Mouse (Mus musculus) forebrain, embryonic 12.5 days (tissue): ENCODE results near the gene Schip1. TPM values are rescaled to one million over a fixed set of nuclear protein-coding genes. Genes with fewer than 3 reads are reported as not detected.

Experiments used
- ATAC-seq: fragments of 200-750 bp; cut with Nextera tagmentation; 2 replicates; pipeline ENCODE4 v1.8.0; 2017; ENCODE audit warnings: moderate TSS enrichment; ENCODE audit not compliant: low FRiP score
- H3K27ac ChIP-seq: fragments of 300-500 bp; sonication (generic); 2 replicates; pipeline ENCODE4 v1.5.1; 2016; ENCODE audit warnings: mild to moderate bottlenecking
- H3K27me3 ChIP-seq: fragments of 300-500 bp; sonication (generic); 2 replicates; pipeline ENCODE4 v1.6.1; 2016; ENCODE audit warnings: mild to moderate bottlenecking
- H3K36me3 ChIP-seq: fragments of 300-500 bp; sonication (generic); replicated peaks from 2 replicates; pipeline ENCODE4 v1.6.1; 2016; ENCODE audit warnings: mild to moderate bottlenecking
- H3K4me1 ChIP-seq: fragments of 300-500 bp; sonication (generic); 2 replicates; pipeline ENCODE4 v1.6.1; 2016
- H3K4me2 ChIP-seq: fragments of 300-500 bp; sonication (generic); 2 replicates; pipeline ENCODE4 v1.6.1; 2016; ENCODE audit warnings: mild to moderate bottlenecking, moderate library complexity
- H3K4me3 ChIP-seq: fragments of 300-500 bp; sonication (generic); replicated peaks from 2 replicates; pipeline ENCODE4 v1.5.1; 2016; ENCODE audit warnings: mild to moderate bottlenecking
- H3K9ac ChIP-seq: fragments of 300-500 bp; sonication (generic); 2 replicates; pipeline ENCODE4 v1.6.1; 2016; ENCODE audit warnings: mild to moderate bottlenecking
- H3K9me3 ChIP-seq: fragments of 300-500 bp; sonication (generic); 2 replicates; pipeline ENCODE4 v1.6.1; 2016
- whole genome bisulfite sequencing: fragments of 180-500 bp; shearing (Covaris S2); methylation state at CpG from one replicate; pipeline ENCODE4 v1.1.7; 2016; 5-methylcytosine and 5-hydroxymethylcytosine counted together
- polyA plus RNA-seq: library from polyadenylated mRNA; unstranded; fragments of >200 nt; fragmentation: Nextera tagmentation; extraction: Ambion mirVana; gene quantifications from 2 replicates; pipeline ENCODE4 v1.2.1, GENCODE M21; 2016

The Schip1 gene
- 88.1 and 99.2 TPM in 2 replicates for polyA plus RNA-seq

DNA sequence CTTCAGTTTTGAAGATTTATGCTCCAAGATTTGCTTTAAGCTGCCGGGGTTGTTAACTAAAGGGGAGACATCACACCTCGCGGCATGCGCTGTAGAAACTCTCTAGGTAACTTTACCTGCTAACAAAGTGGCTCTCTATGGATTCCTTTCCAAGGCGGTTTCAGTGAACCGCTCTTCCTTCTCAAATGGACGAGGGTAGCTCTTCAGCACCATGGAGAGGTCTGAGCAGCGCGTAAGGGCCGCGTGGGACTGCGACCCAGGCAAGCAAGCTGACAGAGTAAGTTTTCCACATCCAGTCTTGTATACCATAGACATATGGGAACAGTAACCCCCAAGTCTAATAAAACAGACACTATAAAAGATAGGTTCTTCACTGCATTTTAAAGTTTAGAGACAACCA, at the start of gene Schip1:
Gene Schip1 (plus strand): TSS at position 72 of the 400 bp plus-strand sequence.
- WGBS: 38% methylated on average over 12 of the region's 12 CpGs
- H3K4me1 ChIP-seq: no peaks in the 10 kb centered on the region
- 0 out of 2 replicates have a peak, but pooled peaks cover 7% of the 10 kb centered on the region for H3K27me3 ChIP-seq
- H3K9me3 ChIP-seq: no peaks in the 10 kb centered on the region
- H3K9ac ChIP-seq: no peak within 1 kb of the TSS
- no peak within 1 kb of the TSS for H3K4me3 ChIP-seq
- no peaks in the 10 kb centered on the region for H3K36me3 ChIP-seq
- no peak for ATAC-seq
- no peak within 1 kb of the TSS for H3K27ac ChIP-seq
- no peak within 1 kb of the TSS for H3K4me2 ChIP-seq

DNA sequence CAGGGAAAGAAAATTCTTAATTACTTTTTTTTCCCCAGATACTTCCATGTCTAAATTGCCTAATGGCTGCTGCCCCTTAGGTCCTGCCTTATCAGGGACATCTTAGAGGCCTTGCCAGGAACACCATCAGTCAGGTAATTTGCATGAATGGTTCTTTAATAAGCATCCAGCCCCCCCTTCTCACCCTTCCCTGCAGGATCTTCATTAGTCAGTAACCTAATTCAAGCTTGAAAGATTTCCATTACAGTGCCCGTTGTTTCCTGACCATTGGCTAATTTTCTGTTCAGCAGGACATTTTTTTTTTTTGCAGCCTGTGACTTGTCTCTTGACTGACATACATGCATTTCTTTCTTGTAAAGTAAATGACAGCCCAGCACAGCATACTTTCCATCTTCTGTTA, 48.8 kb upstream of the Schip1 start:
- no peaks in the 10 kb centered on the region for H3K27me3 ChIP-seq
- ATAC-seq: peak; percentile 60; the same call in 1 of the 2 replicates
- H3K9me3 ChIP-seq: no peaks in the 10 kb centered on the region
- WGBS: 20% methylated on average over 1 of the region's 1 CpGs
- no peaks in the 10 kb centered on the region for H3K36me3 ChIP-seq
- no peak overlapping the region for H3K4me2 ChIP-seq
- H3K4me3 ChIP-seq: no peak overlapping the region
- no peak overlapping the region for H3K27ac ChIP-seq
- H3K4me1 ChIP-seq: peaks cover 11% of the 10 kb centered on the region; the same call in 1 of the 2 replicates
- H3K9ac ChIP-seq: no peak overlapping the region

DNA sequence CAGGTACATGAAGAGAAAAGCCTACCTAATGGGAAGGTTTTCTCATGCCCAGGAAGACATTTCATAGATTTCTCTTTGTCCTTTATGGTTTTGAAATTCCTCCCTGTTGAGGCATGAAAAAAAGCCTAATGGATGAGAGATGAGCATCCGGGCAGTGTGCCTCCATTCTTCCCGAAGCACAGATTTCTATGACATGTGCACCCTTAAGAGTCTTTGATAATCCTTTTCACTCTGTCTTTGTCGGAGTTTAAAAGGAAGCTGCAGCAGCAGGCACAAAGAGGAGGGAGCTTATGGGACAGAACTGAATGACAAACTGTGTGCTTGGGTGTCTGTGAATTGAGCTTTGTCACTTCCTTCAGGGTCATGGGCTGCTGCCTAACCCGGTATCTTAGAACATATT, 45.2 kb upstream of the Schip1 start:
- Histone ChIP-seq H3K4me1 (peaks cover 11% of the 10 kb centered on the region; the same call in 1 of the 2 replicates), H3K9me3 (no peaks in the 10 kb centered on the region), H3K36me3 (no peaks in the 10 kb centered on the region), H3K9ac (no peak overlapping the region), H3K4me2 (no peak overlapping the region), H3K4me3 (no peak overlapping the region), H3K27me3 (no peaks in the 10 kb centered on the region), H3K27ac (no peak overlapping the region)
- ATAC-seq: no peak
- 19% methylated on average over 4 of the region's 4 CpGs for WGBS

DNA sequence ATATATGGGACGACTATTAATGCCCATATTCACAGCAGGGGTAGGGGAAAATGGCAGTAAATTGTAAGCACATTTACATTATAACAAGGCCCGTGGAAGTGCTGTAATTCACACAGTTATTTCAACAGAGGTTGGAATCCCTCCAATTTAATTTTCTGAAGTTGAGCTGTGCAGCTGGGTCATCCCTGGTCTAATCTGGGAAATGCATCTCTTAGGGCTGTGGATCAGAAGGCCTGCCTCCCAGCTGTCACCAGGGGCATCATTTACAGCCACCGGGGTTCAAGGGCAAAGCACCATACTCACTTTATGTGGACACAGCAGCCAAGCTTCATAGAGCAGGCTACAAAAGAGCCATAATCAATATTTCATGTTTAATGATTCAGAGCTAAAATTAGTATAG, 28.5 kb upstream of the Schip1 start:
- Histone ChIP-seq H3K27ac (no peak overlapping the region), H3K27me3 (no peaks in the 10 kb centered on the region), H3K9me3 (no peaks in the 10 kb centered on the region), H3K36me3 (no peaks in the 10 kb centered on the region), H3K4me1 (no peaks in the 10 kb centered on the region), H3K4me2 (no peak overlapping the region), H3K4me3 (no peak overlapping the region), H3K9ac (no peak overlapping the region)
- WGBS: 56% methylated on average over 3 of the region's 3 CpGs
- peak; percentile 64 for ATAC-seq

DNA sequence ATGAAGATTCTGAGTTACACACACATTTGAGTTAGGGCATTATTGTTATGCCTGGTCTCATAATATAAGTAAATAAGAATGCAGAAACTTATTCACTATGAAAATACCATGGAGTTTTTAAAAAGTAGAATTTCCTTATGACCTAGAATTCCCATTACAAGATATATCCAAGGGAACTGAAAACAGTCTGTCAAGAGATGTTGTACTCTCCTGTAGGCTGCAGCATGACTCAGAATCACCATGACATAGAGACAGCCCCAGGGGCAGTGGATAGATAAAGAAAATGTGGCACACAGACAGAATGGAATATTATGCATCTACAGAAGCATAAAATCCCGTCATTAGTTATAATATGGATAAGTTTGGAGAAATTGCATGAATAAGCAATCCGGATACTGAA, 21.7 kb upstream of the Schip1 start:
- no peak for ATAC-seq
- no peak overlapping the region for H3K27ac ChIP-seq
- H3K27me3 ChIP-seq: 0 out of 2 replicates have a peak, but pooled peaks cover 5% of the 10 kb centered on the region
- no peak overlapping the region for H3K4me2 ChIP-seq
- no peak overlapping the region for H3K9ac ChIP-seq
- 89% methylated on average over 2 of the region's 2 CpGs for WGBS
- no peak overlapping the region for H3K4me3 ChIP-seq
- H3K4me1 ChIP-seq: no peaks in the 10 kb centered on the region
- no peaks in the 10 kb centered on the region for H3K9me3 ChIP-seq
- H3K36me3 ChIP-seq: no peaks in the 10 kb centered on the region

DNA sequence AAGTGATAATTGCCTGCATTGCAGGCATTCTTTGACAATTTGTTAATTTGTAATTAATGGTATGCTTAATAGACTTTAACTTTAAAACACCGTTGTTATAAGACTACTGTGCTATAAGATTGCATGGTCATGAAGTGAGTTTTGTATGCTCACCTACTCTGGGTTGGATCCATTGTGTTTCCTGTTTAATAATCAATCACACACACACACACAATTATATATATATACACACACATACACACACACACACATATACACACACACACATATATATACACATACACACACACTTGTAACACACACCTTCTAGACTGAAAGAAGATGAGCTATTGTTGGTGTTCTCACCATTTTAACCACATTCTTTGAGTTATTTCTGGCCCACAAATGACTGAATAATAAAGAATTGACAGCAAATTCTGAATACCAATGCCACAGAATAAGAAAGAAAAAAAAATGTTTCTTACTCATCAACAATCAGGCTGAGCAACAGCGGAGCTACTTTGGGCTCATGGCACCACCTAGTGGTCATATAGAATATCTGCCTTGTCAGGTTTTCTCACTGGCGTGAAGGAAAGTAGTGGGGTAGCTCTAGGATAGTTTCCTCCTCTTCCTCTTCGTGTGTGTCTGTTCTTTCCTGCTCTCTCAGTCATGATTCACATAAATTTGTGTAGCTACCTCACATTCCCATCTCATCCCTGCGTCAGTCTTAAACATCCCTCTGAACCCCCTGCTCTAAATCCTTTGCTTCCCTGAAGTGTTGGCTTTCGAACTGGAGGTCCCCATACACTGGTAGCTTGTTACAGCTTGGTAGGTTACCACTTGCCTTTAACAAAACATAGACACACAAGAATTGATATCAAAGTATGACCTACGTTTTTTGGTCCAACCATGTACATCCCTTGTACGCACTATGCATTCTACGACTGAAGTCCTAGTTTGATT, 18.9 kb upstream of the Schip1 start:
- Histone ChIP-seq H3K9me3 (no peaks in the 10 kb centered on the region), H3K4me3 (no peak overlapping the region), H3K36me3 (no peaks in the 10 kb centered on the region), H3K4me2 (no peak overlapping the region), H3K4me1 (no peaks in the 10 kb centered on the region), H3K27ac (no peak overlapping the region), H3K9ac (no peak overlapping the region), H3K27me3 (peaks cover 5% of the 10 kb centered on the region; the same call in 1 of the 2 replicates)
- ATAC-seq: peak; percentile 81
- 50% methylated on average over 9 of the region's 9 CpGs for WGBS

DNA sequence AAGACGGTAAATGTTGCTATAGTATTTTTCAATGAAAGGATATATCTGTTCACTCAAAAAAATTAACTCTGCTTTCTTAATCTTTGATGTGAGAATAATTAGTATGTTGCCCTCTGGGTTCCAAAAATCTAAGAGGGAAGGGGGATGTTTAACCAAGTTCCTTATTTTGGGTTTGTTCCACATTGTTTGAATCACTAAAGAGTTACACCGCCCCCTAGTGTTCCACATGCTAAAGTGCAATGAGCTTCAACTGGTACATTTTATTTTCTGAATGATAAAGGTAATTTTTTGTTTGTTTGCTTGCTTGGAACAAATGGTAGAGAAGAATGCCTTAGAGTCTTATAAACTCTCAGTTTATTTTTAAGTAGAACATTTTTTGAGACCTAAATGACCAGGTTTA, 11.1 kb upstream of the Schip1 start:
- no peak overlapping the region for H3K4me3 ChIP-seq
- no peak overlapping the region for H3K27ac ChIP-seq
- no peak overlapping the region for H3K4me2 ChIP-seq
- H3K27me3 ChIP-seq: peaks cover 19% of the 10 kb centered on the region; the same call in 1 of the 2 replicates
- no peaks in the 10 kb centered on the region for H3K9me3 ChIP-seq
- no peaks in the 10 kb centered on the region for H3K4me1 ChIP-seq
- ATAC-seq: no peak
- no peaks in the 10 kb centered on the region for H3K36me3 ChIP-seq
- H3K9ac ChIP-seq: no peak overlapping the region
- WGBS: 50% methylated on average over 2 of the region's 2 CpGs

DNA sequence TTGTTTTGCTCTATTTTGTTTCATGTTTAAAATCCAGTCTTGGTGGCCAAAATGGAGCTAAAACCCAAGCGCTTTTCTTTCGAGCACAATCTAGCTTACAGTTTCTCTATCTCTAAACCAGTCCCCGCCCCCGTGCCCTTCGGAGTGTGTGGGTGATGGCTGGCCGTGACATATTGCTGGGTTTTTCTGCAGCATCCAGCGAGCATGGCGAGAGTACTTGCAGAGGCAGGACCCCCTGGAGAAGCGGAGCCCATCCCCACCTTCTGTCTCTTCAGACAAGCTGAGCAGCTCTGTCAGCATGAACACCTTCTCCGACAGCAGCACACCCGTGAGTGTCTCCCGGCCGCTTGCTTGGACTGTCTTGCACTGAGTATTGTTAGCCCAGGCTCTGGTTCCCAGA, 9.5 kb upstream of the Schip1 start:
- peaks cover 19% of the 10 kb centered on the region; the same call in 1 of the 2 replicates for H3K27me3 ChIP-seq
- H3K4me1 ChIP-seq: no peaks in the 10 kb centered on the region; the same call in 1 of the 2 replicates
- ATAC-seq: no peak
- H3K36me3 ChIP-seq: no peaks in the 10 kb centered on the region
- no peak overlapping the region for H3K4me3 ChIP-seq
- no peak overlapping the region for H3K9ac ChIP-seq
- 67% methylated on average over 13 of the region's 13 CpGs for WGBS
- no peaks in the 10 kb centered on the region for H3K9me3 ChIP-seq
- no peak overlapping the region for H3K4me2 ChIP-seq
- H3K27ac ChIP-seq: no peak overlapping the region

DNA sequence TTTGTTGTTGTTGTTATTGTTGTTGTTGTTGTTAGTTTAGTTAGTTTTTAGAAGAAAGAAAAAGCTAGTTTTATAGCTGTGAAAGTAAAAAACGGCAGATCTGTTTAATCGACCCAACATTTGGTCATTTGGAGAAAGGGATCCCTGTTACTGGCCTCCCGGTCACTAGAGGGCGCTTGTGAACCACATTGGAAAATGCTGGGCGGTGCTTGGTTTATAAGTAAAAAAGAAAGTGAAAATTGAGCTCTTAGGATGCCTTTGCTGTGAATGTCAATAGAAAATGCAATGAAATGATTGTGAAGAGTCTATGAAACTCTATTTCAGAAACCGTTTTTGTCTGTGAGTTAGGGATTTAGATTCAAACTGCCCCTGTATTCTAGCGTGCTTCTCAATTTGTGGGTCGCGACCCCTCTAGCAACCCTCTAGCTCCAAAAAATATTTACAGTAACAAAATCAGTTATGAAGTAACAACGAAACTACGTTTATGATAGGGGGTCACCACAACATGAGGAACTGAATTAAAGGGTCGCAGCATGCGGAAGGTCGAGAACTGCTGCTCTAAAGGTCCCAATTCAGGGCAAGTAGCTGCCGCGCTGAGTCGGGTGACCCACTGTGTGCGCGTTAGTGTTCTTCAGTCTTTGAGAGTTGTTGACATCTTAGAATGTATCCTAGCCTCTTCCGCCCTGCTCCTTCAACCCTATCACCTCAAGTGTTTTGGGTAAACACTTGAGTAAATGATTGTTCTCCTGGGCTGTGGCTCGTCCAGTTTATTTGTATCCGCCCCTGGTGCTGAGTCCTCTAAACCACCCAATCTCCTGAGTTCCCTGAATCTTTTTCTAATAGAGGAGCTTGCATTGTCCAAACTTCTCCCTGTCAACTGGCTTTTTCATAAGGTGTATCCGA, 8.0 kb upstream of the Schip1 start:
- H3K4me3 ChIP-seq: no peak overlapping the region

DNA sequence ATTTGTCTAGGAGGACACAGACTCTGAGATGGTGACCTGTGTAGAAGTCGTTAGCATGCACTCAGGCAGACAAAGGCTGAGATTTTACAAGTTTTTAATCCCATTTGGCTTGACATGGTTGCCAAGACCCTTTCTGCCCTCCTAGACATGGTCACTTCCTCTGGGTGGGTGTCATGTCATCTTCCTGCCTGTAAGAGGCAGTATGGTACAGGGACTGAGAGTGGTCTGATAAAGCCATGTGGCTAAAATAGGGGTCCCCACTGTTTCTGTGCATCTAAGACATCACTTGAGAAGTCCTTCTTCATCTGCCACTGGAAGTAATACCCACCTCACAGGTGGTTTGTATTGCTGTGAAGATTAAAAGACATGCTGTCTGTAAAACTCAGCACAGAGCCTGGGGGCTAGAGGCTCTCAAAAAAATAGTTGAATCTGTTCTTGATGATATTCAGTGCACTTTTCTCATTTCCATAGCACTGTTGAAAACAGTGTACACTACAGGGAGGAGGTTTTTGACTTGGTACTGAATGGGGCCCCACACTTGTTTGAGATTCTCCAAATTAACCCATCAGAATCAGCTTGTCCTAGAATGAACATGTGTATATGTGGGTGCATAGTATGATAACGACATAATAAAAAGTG, 5.3 kb upstream of the Schip1 start:
- peak; percentile 69; the same call in 1 of the 2 replicates for ATAC-seq
- Histone ChIP-seq H3K36me3 (no peaks in the 10 kb centered on the region), H3K4me2 (no peak overlapping the region), H3K27ac (no peak overlapping the region), H3K4me3 (no peak overlapping the region), H3K27me3 (peaks cover 23% of the 10 kb centered on the region; the same call in 1 of the 2 replicates), H3K4me1 (no peaks in the 10 kb centered on the region; the same call in 1 of the 2 replicates), H3K9me3 (no peaks in the 10 kb centered on the region), H3K9ac (no peak overlapping the region)
- WGBS: 44% methylated on average over 2 of the region's 2 CpGs

More for the DNA sequence above, 8.0 kb upstream of the Schip1 start:
- H3K27me3 ChIP-seq: peaks cover 20% of the 10 kb centered on the region; the same call in 1 of the 2 replicates
- ATAC-seq: no peak
- no peaks in the 10 kb centered on the region for H3K36me3 ChIP-seq
- 59% methylated on average over 23 of the region's 23 CpGs for WGBS
- H3K4me2 ChIP-seq: peak overlapping the region; percentile 13; the same call in 1 of the 2 replicates
- H3K9me3 ChIP-seq: no peaks in the 10 kb centered on the region
- H3K4me1 ChIP-seq: no peaks in the 10 kb centered on the region; the same call in 1 of the 2 replicates
- no peak overlapping the region for H3K9ac ChIP-seq
- no peak overlapping the region for H3K27ac ChIP-seq

DNA sequence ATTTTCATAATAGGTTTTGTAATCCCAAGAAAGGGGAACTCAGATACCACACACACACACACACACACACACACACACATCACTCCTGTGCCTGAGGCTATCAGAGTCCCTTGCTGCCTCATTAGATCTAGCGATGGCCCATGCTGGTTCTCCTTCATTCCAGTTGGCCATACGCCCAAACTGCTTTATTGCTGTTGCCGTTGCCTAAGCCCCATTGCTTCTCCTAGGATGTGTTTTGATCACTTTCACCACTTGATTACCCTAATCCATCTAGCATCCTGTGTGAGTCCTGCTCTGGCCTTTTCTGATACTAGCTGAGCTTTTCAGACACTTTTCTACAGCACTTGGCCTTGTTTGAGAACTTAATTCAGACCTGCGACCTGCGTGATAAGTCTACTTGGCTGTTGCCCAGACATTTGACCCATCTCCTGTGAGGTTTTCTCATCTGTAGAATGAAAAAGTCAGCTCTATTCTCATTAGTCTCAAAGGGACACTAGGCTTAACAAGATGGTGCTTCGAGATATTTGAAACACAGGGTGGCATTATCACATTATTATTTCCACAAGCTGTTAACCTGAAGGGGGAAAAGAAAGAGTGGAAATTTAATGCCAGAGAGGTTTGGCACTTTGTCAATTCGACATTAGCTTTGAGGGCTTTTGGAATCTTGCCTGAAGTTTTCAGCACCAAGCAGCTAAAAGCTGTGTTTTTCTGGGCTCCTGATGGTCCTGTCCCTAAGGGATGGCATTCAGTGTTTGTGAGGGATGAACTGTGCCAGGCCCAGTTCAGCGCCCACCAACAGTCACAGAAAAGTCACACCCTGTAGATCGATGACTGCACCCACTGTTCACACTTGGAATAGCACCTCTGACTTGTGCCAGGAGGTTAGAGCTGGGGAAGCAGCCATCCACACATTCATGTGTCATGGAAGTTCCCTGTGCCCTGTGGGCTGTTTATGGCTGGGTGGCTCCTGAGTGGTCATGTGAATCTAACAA, 7.1 kb downstream of the Schip1 start:
- WGBS: 52% methylated on average over 9 of the region's 9 CpGs

More for the DNA sequence above, 7.1 kb downstream of the Schip1 start:
- H3K9ac ChIP-seq: no peak overlapping the region
- H3K4me3 ChIP-seq: no peak overlapping the region
- H3K4me1 ChIP-seq: peaks cover 5% of the 10 kb centered on the region; the same call in 1 of the 2 replicates
- H3K9me3 ChIP-seq: no peaks in the 10 kb centered on the region
- H3K27ac ChIP-seq: no peak overlapping the region
- peak; percentile 75; the same call in 1 of the 2 replicates for ATAC-seq
- peaks cover 7% of the 10 kb centered on the region for H3K27me3 ChIP-seq
- H3K4me2 ChIP-seq: no peak overlapping the region
- H3K36me3 ChIP-seq: no peaks in the 10 kb centered on the region
